Mouse (Mus musculus) heart, postnatal 10 days (tissue): Measurements from ENCODE around the gene Cpa3. TPM values are rescaled to one million over a fixed set of nuclear protein-coding genes. Genes with fewer than 3 reads are reported as not detected.

Experiments used
- microRNA-seq, 2 experiments: library from miRNA; unstranded; fragments of <30 nt; microRNA quantifications; one replicate each; pipeline ENCODE4 v1.2.0; 2022
- total RNA-seq, 2 experiments: library from RNA; stranded (reverse); gene quantifications; 2 replicates each; pipeline ENCODE4 v1.2.3; 2021

The Cpa3 gene
- total RNA-seq, 2 experiments from 2014 or later, result 4.0 to 5.2 TPM

Small RNA genes within 50 kb of the gene (microRNA-seq; reads per million reads assigned to microRNA genes)
- 0.95 to 1.4 reads per million in 2 experiments for gene Mir7007

Other genes with a start within 250 kb of the Cpa3 start
- 1 to 10 TPM; 9.6 to 9.8 TPM for gene Hps3, start 206.9 kb downstream of the Cpa3 start, total RNA-seq
- gene Hltf, start 184.4 kb downstream of the Cpa3 start, total RNA-seq, result 10 to 100 TPM; 13.9 to 16.5 TPM
- 100 to 1,000 TPM; 135 to 143 TPM for gene Gyg, start 86.9 kb downstream of the Cpa3 start, total RNA-seq
- not detected for gene Cpb1, start 33.6 kb upstream of the Cpa3 start, total RNA-seq
- not detected for gene Agtr1b, start 125.0 kb upstream of the Cpa3 start, total RNA-seq